Mouse (Mus musculus): ENCODE measurements at regions not wholly inside any gene's neighbourhood (a gene's known extent, or its start where the extent isn't known, plus 50 kb on each side); places are given as distances from the start of the nearest gene placed in this dataset.

DNA sequence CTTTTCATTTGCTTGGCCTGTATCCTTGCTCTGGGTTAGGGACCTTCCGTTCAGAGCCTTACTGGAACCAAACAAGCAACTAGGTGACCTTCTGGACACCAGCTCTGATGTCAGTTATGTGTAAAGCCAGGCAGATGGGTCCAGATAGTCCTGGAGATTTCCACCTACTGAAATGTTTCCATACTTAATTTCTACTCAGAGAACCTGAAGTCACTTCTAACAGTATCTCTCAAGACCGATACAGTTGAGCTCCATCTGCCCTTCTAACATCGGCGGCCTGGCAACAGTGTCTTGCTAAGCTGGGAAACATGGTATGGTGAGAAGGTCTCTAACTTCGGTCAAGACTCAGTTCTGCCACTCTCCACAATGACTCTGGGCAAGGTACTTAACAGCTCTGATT lies 189.7 kb upstream of the Rgma start:
- TF ChIP-seq CTCF (conservative IDR thresholded peaks at IDR 0.05; ENCODE audit: insufficient read depth, insufficient read length, low read depth, low read length) (no peak), POLR2A (IDR thresholded peaks at IDR 0.05; ENCODE audit: low read depth, low read length) (no peak)

Data from kidney, adult 2 months (tissue).